Mouse (Mus musculus) kidney, adult 11 months (tissue): ENCODE measurements around the gene Sept7.
"Not testable (repeated sequence)": the region's sequence is repeated elsewhere in the genome, so short reads cannot be mapped to it uniquely, and the experiment has no call there.

Experiments used
- DNase-seq: peaks from one replicate; pipeline ENCODE4 v3.0.0; 2022

Sept7 gene

GRCm38 (mm10) chr9:25260979-25261378, 8.7 kb downstream of the Sept7 start:
- DNase-seq, result no peak

- no peak for DNase-seq
Measured at GRCm38 (mm10) chr9:25262087-25262486, 9.8 kb downstream of the Sept7 start.

GRCm38 (mm10) chr9:25265795-25266194, 13.6 kb downstream of the Sept7 start:
- DNase-seq, result no peak

GRCm38 (mm10) chr9:25267133-25267532, 14.9 kb downstream of the Sept7 start:
- DNase-seq, result no peak

DNA sequence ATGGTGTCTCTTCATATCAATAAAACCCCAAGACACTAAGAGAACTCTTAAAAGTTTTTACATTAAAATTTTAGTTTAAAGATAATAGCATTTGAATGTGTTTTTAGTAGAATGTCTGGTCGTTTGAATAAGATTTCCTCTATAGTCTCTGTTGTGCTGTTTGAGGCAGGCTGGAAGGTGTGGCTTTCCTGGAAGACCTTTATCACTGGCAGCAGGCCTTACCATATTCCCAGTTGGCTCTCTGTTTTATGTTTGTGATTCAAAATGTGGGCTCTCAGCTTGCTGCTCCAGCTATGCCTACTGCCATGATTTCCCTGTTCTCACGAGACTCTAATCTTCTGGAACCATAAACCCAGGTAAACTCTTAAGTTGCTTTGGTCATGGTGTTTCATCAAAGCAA, 15.3 kb downstream of the Sept7 start:
- DNase-seq, result no peak

DNA sequence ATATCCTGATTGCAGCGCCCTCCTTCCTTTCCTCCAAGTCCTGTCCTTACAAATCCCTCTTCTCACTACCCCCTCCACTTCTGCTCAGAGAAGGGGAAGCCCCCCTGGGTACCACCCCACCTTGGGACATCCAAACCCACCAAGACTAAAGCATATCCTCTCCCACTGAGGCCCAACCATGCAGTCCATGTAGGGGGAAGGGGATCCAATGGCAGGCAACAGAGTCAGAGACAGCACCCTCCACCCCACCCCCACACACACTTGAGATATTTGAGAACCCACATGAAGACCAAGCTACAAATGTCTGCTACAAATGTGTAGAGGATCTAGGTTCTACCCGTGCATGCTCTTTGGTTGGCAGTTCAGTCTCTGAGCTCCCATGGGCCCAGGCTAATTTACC, 19.7 kb downstream of the Sept7 start:
- DNase-seq, result no peak

- peak; percentile 59 for DNase-seq
Measured at GRCm38 (mm10) chr9:25289796-25290195, 37.6 kb downstream of the Sept7 start.

- DNase-seq, result peak; percentile 3
Measured at GRCm38 (mm10) chr9:25309505-25310182, 57.4 kb downstream of the Sept7 start.

- DNase-seq, result no peak
Measured at GRCm38 (mm10) chr9:25314304-25314703, 62.1 kb downstream of the Sept7 start.

DNA sequence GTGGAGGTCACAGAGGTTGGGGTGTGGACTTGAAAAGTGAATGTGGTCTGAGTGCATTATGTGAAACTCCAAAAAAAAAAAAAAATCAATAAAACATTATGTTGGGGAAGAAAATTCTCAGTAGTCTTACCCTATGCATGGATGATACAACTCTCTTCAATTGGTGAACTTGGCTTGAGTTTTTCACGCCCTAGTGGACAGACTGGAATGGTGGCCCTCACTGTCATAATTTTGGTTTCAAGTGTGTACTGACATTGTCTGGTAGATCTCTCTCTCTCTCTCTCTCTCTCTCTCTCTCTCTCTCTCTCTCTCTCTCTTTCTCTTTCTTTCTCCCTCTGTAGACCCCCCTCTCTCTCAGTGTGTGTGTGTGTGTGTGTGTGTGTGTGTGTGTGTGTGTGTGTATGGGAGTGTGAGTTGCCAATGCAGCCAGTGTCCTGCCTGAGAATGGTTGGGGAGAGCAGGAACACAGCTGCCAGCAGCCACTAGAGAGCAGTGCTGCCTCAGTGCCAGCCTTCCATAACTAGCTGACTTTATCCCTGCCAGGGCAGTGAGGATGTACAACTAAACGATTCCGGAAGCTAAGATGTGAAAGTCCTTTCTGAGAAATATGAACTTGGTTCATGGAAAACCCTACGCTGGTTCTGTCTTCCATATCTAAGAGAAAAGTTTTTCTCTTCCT, 65.7 kb downstream of the Sept7 start:
- DNase-seq, result peak; percentile 15

- DNase-seq, result not testable (repeated sequence)
Measured at GRCm38 (mm10) chr9:25319676-25320075, 67.4 kb downstream of the Sept7 start.

DNA sequence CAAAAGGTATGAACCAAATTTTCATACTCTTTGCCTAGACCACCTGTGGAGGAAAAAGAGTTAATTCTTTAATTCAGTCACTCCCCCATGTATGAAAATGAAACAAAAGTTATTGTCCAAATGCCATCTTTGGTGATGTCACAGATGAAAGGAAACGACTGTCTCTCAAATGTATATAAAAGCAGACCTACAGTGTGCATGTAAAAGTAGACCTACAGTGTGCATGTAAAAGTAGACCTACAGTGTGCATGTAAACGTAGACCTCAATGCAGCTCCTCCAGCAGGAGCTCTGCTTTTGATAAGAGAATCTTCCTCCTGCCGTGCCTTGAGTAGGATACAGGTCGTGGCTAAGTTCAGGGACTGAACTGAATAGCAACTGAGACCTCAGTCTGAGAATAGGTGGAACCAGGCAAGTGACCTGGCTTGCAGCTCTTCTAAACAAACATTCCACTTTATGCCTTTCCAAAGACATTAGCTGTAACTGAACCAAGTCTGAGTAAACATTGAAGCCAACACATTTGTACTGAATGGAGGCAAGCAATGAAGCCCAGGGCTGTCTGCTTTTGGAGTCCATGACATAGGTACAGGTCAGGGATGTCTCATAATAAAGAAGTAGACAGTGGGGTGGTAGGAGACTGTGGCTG, 75.6 kb downstream of the Sept7 start:
- DNase-seq, result no peak

DNA sequence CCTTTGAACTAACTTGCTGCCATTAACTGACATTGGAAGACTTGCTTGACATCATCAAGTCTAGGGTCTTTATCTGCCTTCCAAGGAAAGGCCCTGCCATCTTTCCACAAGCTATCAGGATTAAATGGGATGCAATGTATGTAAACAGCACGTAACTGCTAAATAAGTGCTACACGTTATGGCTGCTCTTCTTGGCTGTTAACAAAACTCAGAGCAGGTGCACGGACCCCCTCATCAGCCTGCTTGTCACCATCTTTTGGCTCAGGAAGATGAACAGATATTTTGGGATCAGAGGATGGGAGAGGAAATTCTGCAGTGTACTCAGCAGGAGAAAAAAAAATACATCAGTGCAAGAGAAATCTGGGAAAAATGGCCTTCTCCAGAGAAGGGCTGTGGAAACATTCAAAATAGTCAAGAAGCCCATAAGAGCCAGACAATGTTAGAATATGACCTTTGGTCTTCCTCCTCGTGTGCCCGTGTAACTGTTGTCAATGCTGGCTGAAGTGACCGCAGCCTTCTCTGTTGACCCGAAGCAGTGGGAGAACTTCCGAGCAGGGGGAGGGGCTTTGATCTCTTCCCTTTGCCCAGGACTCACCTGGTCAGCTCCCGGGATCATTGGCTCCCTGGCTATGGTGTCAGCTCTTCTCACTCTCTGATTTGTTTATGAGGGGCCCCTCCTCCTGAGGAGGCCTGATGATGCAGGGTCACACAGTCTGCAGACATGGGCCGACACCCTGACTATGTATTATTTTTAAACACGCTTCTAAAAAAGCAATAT, 76.9 kb downstream of the Sept7 start:
- DNase-seq, result peak; percentile 35

- DNase-seq, result no peak
Measured at GRCm38 (mm10) chr9:25337436-25338198, 85.4 kb downstream of the Sept7 start.

- no peak for DNase-seq
Measured at GRCm38 (mm10) chr9:25340412-25340811, 88.2 kb downstream of the Sept7 start.

GRCm38 (mm10) chr9:25353775-25354174, 101.5 kb downstream of the Sept7 start:
- no peak for DNase-seq

DNA sequence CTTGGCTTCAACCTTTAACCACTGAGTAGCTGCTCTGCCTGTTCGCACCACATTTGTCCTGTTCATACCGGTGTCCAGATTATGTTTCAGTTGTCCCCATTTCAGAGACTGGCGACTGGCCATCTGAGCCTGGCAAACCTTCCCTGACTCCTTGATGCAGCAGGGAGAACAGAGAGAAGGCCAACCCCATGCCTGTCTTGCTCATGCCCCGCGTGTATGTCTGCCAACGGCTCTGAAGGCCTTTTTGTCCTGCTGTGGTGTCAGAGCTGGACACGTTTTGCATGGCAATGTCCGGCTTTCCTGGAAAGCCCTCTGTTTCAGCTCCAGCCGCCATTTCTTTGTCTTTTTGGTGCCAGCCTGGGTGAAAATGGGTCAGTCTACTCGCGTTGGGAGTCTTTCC, 103.6 kb downstream of the Sept7 start:
- DNase-seq, result no peak

DNA sequence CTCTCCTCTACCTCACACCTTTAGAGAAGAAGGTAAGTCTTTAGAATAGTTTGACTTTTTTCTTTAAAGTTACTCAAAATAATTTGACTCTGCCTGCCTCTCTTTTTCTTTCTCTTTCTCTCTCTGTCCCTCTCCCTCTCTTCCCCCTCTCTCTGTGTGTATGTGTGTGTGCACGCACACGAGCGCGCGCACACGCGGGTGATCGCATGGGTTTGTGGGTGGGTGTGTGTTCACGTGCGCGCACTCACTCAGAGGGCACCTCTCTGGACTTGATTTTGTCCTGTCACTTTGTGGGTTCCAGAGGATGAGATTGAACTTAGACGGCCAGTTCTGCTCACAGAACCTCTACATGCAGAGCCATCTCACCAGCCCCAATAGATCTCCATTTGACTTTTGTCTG, 105.3 kb downstream of the Sept7 start:
- no peak for DNase-seq

DNA sequence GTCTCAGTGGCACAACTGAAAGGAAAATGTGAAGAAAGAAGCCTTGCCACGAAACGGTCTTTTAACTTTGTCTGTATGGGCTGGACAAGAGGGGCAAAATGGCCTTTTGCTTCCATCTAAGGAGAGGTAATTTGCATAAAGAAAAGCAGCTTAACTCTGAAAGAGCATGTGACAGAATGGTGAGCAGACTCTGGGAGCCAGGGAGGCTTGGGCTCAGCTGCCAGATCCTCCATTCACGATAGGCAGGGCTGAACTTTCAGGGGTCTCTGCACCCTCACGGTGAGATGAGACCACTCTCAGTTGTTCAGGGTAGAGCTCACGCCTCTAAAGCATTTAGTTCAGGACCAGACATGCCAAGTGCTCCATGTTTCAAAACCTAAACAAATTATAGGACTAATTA, 105.8 kb downstream of the Sept7 start:
- DNase-seq, result no peak
